Mouse (Mus musculus) ES-Bruce4 (cell line): ENCODE results near the gene Arid1b.

Experiments
- CTCF ChIP-seq: IDR thresholded peaks from one replicate; pipeline ENCODE4 v1.8.1; 2011; ENCODE audit warnings: low read depth, low read length
- EP300 ChIP-seq: IDR thresholded peaks from 2 replicates; pipeline ENCODE4 v1.6.1; 2011; ENCODE audit warnings: low read depth, low read length; ENCODE audit not compliant: insufficient read depth
- POLR2A ChIP-seq: IDR thresholded peaks from one replicate; pipeline ENCODE4 v1.8.1; 2011; ENCODE audit warnings: low read length; ENCODE audit not compliant: insufficient read depth

DNA sequence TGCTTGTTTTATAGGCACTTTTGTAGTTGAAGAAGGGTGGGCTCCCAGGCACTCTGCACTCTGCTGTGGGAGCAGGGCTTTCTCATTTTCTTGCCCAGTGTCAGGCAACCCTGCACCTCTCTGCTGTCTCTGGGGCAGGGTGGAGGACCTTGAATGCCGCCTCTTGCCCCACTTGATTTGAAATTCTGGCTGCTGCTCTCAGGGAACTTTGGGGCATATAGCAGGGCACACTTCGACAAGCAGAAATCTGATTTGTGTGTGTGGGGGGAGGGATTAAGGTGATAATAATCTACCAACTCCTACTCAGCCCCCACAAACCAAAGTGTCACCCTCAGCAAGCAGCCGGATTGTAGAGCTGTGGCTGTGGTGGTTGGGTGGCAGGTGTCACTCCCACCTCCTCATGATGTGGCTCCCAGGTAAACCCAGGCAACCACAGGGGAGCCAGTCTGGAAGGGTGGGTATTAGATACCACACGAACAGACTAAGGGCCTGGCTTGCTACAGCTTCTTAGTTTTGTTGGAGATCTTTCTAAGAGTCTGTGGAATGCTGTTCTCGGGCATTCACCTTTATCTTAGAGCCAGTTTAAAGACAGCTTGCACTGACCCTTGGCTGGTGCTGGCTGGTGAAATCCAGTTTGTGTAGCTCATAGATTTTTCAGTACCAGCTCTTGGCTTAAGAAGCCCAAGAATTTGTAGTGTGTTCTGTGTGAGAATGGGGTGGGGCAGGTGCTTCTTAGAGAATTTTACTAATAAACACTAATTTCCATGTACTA, 131.1 kb downstream of the Arid1b start:
- no peak for TF ChIP-seq CTCF
- TF ChIP-seq POLR2A = no peak
- TF ChIP-seq EP300 = no peak
